Mouse (Mus musculus) forebrain, embryonic 12.5 days (tissue): ENCODE measurements at regions not wholly inside any gene's neighbourhood (a gene's known extent, or its start where the extent isn't known, plus 50 kb on each side); places are given as distances from the start of the nearest gene placed in this dataset.

Experiments
- ATAC-seq: fragments of 200-750 bp; cut with Nextera tagmentation; 2 replicates; pipeline ENCODE4 v1.8.0; 2017; ENCODE audit warnings: moderate TSS enrichment; ENCODE audit not compliant: low FRiP score
- H3K27ac ChIP-seq: fragments of 300-500 bp; sonication (generic); 2 replicates; pipeline ENCODE4 v1.5.1; 2016; ENCODE audit warnings: mild to moderate bottlenecking
- H3K27me3 ChIP-seq: fragments of 300-500 bp; sonication (generic); 2 replicates; pipeline ENCODE4 v1.6.1; 2016; ENCODE audit warnings: mild to moderate bottlenecking
- H3K36me3 ChIP-seq: fragments of 300-500 bp; sonication (generic); replicated peaks from 2 replicates; pipeline ENCODE4 v1.6.1; 2016; ENCODE audit warnings: mild to moderate bottlenecking
- H3K4me1 ChIP-seq: fragments of 300-500 bp; sonication (generic); 2 replicates; pipeline ENCODE4 v1.6.1; 2016
- H3K4me2 ChIP-seq: fragments of 300-500 bp; sonication (generic); 2 replicates; pipeline ENCODE4 v1.6.1; 2016; ENCODE audit warnings: mild to moderate bottlenecking, moderate library complexity
- H3K4me3 ChIP-seq: fragments of 300-500 bp; sonication (generic); replicated peaks from 2 replicates; pipeline ENCODE4 v1.5.1; 2016; ENCODE audit warnings: mild to moderate bottlenecking
- H3K9ac ChIP-seq: fragments of 300-500 bp; sonication (generic); 2 replicates; pipeline ENCODE4 v1.6.1; 2016; ENCODE audit warnings: mild to moderate bottlenecking
- H3K9me3 ChIP-seq: fragments of 300-500 bp; sonication (generic); 2 replicates; pipeline ENCODE4 v1.6.1; 2016
- WGBS: fragments of 180-500 bp; shearing (Covaris S2); methylation state at CpG from one replicate; pipeline ENCODE4 v1.1.7; 2016; 5-methylcytosine and 5-hydroxymethylcytosine counted together

DNA sequence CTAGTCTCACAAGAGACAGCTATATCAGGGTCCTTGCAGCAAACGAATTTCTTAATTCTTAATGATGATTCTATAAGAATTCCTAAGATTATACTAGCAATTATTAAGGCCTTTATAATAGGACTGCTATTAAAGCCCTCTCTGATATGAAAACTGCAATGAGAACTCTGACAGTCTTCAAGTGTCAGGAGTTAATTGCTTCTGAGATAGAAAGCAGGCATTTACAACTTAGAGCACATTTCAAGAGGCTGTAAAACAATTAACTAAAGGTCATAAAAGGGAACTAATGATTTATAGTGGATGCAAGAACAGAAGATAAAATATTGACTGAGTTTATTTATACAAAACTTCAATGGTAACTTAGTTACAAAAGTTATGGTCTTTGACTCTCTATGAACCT lies 84.9 kb upstream of the Phlpp1 start:
- Histone ChIP-seq H3K9ac (no peak overlapping the region), H3K27me3 (no peaks in the 10 kb centered on the region), H3K9me3 (no peaks in the 10 kb centered on the region), H3K4me1 (no peaks in the 10 kb centered on the region), H3K36me3 (no peaks in the 10 kb centered on the region), H3K4me2 (no peak overlapping the region), H3K4me3 (no peak overlapping the region), H3K27ac (no peak overlapping the region)
- WGBS = 65% methylated on average over 1 of the region's 1 CpGs
- ATAC-seq = no peak

GRCm38 (mm10) chr1:106092909-106093557 lies 78.5 kb upstream of the Phlpp1 start:
- 90% methylated on average over 3 of the region's 3 CpGs for WGBS
- no peak for ATAC-seq
- Histone ChIP-seq H3K4me3 (no peak overlapping the region), H3K4me2 (no peak overlapping the region), H3K9ac (no peak overlapping the region), H3K9me3 (no peaks in the 10 kb centered on the region), H3K27me3 (no peaks in the 10 kb centered on the region), H3K27ac (no peak overlapping the region), H3K36me3 (no peaks in the 10 kb centered on the region), H3K4me1 (peaks cover 6% of the 10 kb centered on the region; the same call in 1 of the 2 replicates)

GRCm38 (mm10) chr1:106093813-106094212 lies 77.7 kb upstream of the Phlpp1 start:
- H3K4me2 ChIP-seq = no peak overlapping the region
- H3K9ac ChIP-seq = no peak overlapping the region
- no peak overlapping the region for H3K4me3 ChIP-seq
- no peak overlapping the region for H3K27ac ChIP-seq
- peaks cover 6% of the 10 kb centered on the region; the same call in 1 of the 2 replicates for H3K4me1 ChIP-seq
- H3K27me3 ChIP-seq = no peaks in the 10 kb centered on the region
- H3K9me3 ChIP-seq = no peaks in the 10 kb centered on the region
- no peaks in the 10 kb centered on the region for H3K36me3 ChIP-seq
- no peak for ATAC-seq
- WGBS = 91% methylated on average over 4 of the region's 4 CpGs

DNA sequence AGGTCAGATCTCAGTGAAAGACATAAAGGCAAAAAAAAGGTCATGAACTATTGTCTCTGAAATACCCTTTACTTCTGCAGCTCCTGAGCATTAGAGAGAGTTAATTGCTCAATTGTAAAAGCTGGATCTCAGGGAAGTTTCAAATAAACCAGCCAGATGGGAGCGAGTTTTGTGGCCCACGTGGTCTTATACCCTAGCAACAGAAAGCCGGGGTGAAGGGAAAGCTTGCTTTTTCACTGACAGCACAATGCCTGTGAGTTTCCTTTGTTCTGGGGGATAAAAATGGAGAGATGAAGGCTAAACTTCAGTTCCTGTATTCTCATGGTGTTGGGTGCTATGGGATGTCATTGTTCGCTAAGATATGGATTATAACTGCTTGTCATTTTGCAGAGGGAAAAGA lies 75.2 kb upstream of the Phlpp1 start:
- ATAC-seq = peak; percentile 49
- 35% methylated on average over 4 of the region's 4 CpGs for WGBS
- Histone ChIP-seq H3K4me1 (peaks cover 6% of the 10 kb centered on the region; the same call in 1 of the 2 replicates), H3K36me3 (no peaks in the 10 kb centered on the region), H3K27me3 (no peaks in the 10 kb centered on the region), H3K27ac (no peak overlapping the region), H3K4me3 (no peak overlapping the region), H3K9me3 (no peaks in the 10 kb centered on the region), H3K4me2 (no peak overlapping the region), H3K9ac (no peak overlapping the region)

GRCm38 (mm10) chr1:106097177-106097576 lies 74.4 kb upstream of the Phlpp1 start:
- no peak overlapping the region for H3K27ac ChIP-seq

GRCm38 (mm10) chr1:106100611-106101010 lies 70.9 kb upstream of the Phlpp1 start:
- Histone ChIP-seq H3K4me1 (peaks cover 6% of the 10 kb centered on the region; the same call in 1 of the 2 replicates), H3K4me2 (no peak overlapping the region), H3K36me3 (no peaks in the 10 kb centered on the region), H3K9me3 (no peaks in the 10 kb centered on the region), H3K9ac (no peak overlapping the region), H3K27me3 (no peaks in the 10 kb centered on the region), H3K4me3 (no peak overlapping the region), H3K27ac (no peak overlapping the region)
- no peak for ATAC-seq
- WGBS = 82% methylated on average over 3 of the region's 3 CpGs

More at GRCm38 (mm10) chr1:106097177-106097576, 74.4 kb upstream of the Phlpp1 start:
- no peaks in the 10 kb centered on the region for H3K36me3 ChIP-seq
- H3K27me3 ChIP-seq = no peaks in the 10 kb centered on the region
- H3K9me3 ChIP-seq = no peaks in the 10 kb centered on the region
- no peak overlapping the region for H3K9ac ChIP-seq
- no peak overlapping the region for H3K4me3 ChIP-seq
- WGBS = 91% methylated on average over 4 of the region's 4 CpGs
- H3K4me1 ChIP-seq = peaks cover 6% of the 10 kb centered on the region; the same call in 1 of the 2 replicates
- no peak for ATAC-seq
- no peak overlapping the region for H3K4me2 ChIP-seq

GRCm38 (mm10) chr1:106102537-106102936 lies 69.0 kb upstream of the Phlpp1 start:
- H3K27me3 ChIP-seq = no peaks in the 10 kb centered on the region
- no peaks in the 10 kb centered on the region for H3K36me3 ChIP-seq
- H3K4me2 ChIP-seq = no peak overlapping the region
- no peak overlapping the region for H3K9ac ChIP-seq
- no peak overlapping the region for H3K4me3 ChIP-seq
- H3K27ac ChIP-seq = no peak overlapping the region
- H3K4me1 ChIP-seq = no peaks in the 10 kb centered on the region
- ATAC-seq = no peak
- 81% methylated on average over 5 of the region's 5 CpGs for WGBS
- no peaks in the 10 kb centered on the region for H3K9me3 ChIP-seq

- H3K4me2 ChIP-seq = no peak overlapping the region
- ATAC-seq = no peak
- no peaks in the 10 kb centered on the region for H3K36me3 ChIP-seq
- no peaks in the 10 kb centered on the region for H3K9me3 ChIP-seq
- H3K9ac ChIP-seq = no peak overlapping the region
- H3K27ac ChIP-seq = no peak overlapping the region
- H3K4me3 ChIP-seq = no peak overlapping the region
- H3K27me3 ChIP-seq = no peaks in the 10 kb centered on the region
- WGBS = 78% methylated on average over 5 of the region's 5 CpGs
- no peaks in the 10 kb centered on the region for H3K4me1 ChIP-seq
Observed at GRCm38 (mm10) chr1:106109081-106109480, 62.5 kb upstream of the Phlpp1 start.
